Mouse (Mus musculus): Measurements from ENCODE around the gene Gcdh. TPM values are rescaled to one million over a fixed set of nuclear protein-coding genes. Genes with fewer than 3 reads are reported as not detected.

Gcdh gene
- polyA plus RNA-seq, 1 experiment from 2014 or later, result 36.2 TPM

DNA sequence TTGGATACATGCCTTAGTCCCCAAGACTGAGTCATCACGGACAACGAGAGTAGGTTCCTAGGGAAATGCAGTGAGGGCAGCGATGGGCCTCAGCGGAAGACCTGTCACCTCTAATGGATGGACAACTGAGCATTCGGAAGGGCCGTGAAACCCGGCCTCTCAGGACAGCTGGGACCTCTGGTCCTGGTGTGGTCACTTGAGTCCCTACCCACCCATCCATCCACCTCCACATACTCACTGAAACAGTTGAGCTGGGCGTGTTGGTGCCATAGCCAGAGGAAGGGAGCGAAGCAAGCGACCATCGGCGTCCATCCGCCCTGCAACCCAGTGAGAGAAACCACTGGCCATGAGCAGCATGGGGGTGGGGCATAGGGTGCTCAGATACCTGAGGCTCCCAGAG lies 36.9 kb upstream of the Gcdh start:
- H3K4me2 ChIP-seq, result no peak overlapping the region
- H3K9me3 ChIP-seq (replicated peaks; ENCODE audit: control insufficient read depth, low read length), result no peaks in the 10 kb centered on the region
- H3K9ac ChIP-seq (ENCODE audit: low read depth, low read length), result no peak overlapping the region
- H3K27ac ChIP-seq (ENCODE audit: low read depth, low read length), result no peak overlapping the region
- H3K4me3 ChIP-seq (ENCODE audit: low read depth, low read length), result no peak overlapping the region
- peaks cover 64% of the 10 kb centered on the region for H3K27me3 ChIP-seq (ENCODE audit: control insufficient read depth, insufficient read depth, low read length)
- H3K36me3 ChIP-seq (ENCODE audit: control insufficient read depth, insufficient read depth, low read length), result no peaks in the 10 kb centered on the region
- 76% methylated on average over 13 of the region's 13 CpGs for WGBS (ENCODE audit: insufficient replicate concordance)
- H3K4me1 ChIP-seq (ENCODE audit: control insufficient read depth, insufficient read depth, low read length), result peaks cover 12% of the 10 kb centered on the region
- ATAC-seq (replicated peaks; ENCODE audit: insufficient number of reproducible peaks, low FRiP score, low TSS enrichment), result no peak

DNA sequence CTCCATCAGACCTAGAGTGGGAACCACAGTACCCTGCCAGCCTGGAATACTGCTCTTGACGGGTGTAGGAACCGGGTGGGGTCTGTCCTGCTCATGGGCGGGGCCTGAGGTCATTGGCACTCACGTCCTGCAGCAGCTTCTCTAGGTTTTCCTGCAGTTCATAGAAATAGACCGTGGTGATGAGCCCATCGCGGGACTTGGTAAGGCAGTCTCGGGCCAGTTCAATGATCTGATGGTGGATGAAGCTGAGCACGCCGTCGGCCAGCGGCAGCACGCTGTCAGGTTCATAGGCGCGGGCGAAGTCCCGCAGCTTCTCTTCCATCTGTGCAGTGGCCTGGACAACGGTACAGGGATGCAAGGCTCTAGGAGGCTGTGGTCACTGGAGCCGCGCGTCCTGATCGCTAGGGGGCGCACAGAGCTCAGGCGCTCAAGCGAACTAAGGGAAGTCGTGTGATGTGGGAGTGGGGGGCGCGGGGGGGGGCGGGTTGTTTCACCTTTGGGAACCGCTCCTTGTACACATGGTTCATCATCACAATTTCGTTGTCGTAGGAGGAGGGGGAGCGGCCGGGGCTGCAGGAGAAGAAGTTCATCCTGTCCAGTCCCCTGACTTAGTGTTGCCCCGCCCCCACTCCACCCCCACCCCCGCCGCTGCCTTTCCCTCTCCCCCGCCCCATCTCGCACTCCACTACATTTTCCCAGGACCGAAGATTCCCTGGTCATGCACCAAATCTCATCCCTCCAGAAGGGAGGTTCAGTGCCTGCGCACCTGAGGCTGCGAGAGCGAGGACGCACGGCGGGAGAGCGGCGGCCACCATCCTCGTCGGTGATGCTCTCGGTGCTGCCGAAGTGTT lies 35.0 kb upstream of the Gcdh start:
- Histone ChIP-seq H3K4me3 (ENCODE audit: low read depth, low read length) (peak overlapping the region; percentile 35), H3K4me1 (ENCODE audit: control insufficient read depth, insufficient read depth, low read length) (peaks cover 4% of the 10 kb centered on the region; the same call in 1 of the 2 replicates), H3K9me3 (replicated peaks; ENCODE audit: control insufficient read depth, low read length) (no peaks in the 10 kb centered on the region), H3K27me3 (ENCODE audit: control insufficient read depth, insufficient read depth, low read length) (peaks cover 55% of the 10 kb centered on the region), H3K4me2 (peak overlapping the region; percentile 63), H3K9ac (ENCODE audit: low read depth, low read length) (no peak overlapping the region), H3K36me3 (ENCODE audit: control insufficient read depth, insufficient read depth, low read length) (no peaks in the 10 kb centered on the region), H3K27ac (ENCODE audit: low read depth, low read length) (no peak overlapping the region)
- no peak for ATAC-seq (replicated peaks; ENCODE audit: insufficient number of reproducible peaks, low FRiP score, low TSS enrichment)
- 5% methylated on average over 52 of the region's 52 CpGs for WGBS (ENCODE audit: insufficient replicate concordance)

GRCm38 (mm10) chr8:84927513-84927912 lies 33.8 kb upstream of the Gcdh start:
- H3K9me3 ChIP-seq (replicated peaks; ENCODE audit: control insufficient read depth, low read length), result no peaks in the 10 kb centered on the region
- 62% methylated on average over 1 of the region's 1 CpGs for WGBS (ENCODE audit: insufficient replicate concordance)
- H3K36me3 ChIP-seq (ENCODE audit: control insufficient read depth, insufficient read depth, low read length), result no peaks in the 10 kb centered on the region
- peaks cover 54% of the 10 kb centered on the region for H3K27me3 ChIP-seq (ENCODE audit: control insufficient read depth, insufficient read depth, low read length)
- no peak for ATAC-seq (replicated peaks; ENCODE audit: insufficient number of reproducible peaks, low FRiP score, low TSS enrichment)
- peaks cover 4% of the 10 kb centered on the region; the same call in 1 of the 2 replicates for H3K4me1 ChIP-seq (ENCODE audit: control insufficient read depth, insufficient read depth, low read length)
- H3K9ac ChIP-seq (ENCODE audit: low read depth, low read length), result no peak overlapping the region
- H3K4me2 ChIP-seq, result no peak overlapping the region
- H3K27ac ChIP-seq (ENCODE audit: low read depth, low read length), result no peak overlapping the region
- no peak overlapping the region for H3K4me3 ChIP-seq (ENCODE audit: low read depth, low read length)

DNA sequence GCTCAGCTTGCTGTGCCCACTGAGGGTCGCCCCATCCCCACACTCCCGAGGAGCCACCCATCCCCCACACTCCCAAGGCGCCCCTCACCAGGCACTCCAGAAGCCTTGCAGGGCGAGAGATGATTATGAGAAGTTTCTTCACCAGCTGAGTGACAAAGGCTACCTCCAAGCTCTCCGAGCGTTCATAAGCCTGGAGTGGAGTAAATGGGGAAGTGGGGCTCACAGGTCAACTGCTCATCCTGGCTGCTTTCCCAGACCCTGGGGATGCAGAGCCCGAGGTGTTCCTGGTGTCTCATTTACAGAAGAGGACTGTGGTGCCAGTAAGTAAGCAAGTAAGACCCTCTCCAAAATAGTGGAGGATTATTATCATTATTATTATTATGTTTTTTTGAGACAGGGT lies 31.8 kb upstream of the Gcdh start:
- 70% methylated on average over 7 of the region's 7 CpGs for WGBS (ENCODE audit: insufficient replicate concordance)
- Histone ChIP-seq H3K4me2 (no peak overlapping the region), H3K27me3 (ENCODE audit: control insufficient read depth, insufficient read depth, low read length) (peaks cover 45% of the 10 kb centered on the region)

DNA sequence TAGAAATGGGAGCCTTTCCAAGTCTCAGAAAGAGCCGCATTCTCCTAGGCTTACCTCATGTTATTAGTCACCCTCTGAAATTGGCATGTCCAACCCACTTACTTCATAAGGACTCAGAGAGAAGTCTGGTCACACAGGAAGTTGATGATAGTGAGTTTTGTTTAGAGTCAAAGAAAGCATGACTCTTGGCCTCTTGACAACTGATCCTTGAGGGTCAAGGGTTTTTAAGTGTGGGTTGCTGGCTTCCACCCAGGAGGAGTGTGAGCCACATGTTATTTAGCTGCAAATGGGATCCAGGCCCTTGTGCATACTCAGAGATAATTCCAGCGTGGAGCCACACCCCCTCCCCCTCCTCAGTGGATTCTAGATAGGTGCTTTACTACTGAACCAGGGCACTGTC lies 27.9 kb upstream of the Gcdh start:
- ATAC-seq (replicated peaks; ENCODE audit: insufficient number of reproducible peaks, low FRiP score, low TSS enrichment), result no peak
- Histone ChIP-seq H3K4me1 (ENCODE audit: control insufficient read depth, insufficient read depth, low read length) (no peaks in the 10 kb centered on the region), H3K36me3 (ENCODE audit: control insufficient read depth, insufficient read depth, low read length) (no peaks in the 10 kb centered on the region), H3K27ac (ENCODE audit: low read depth, low read length) (no peak overlapping the region), H3K4me3 (ENCODE audit: low read depth, low read length) (no peak overlapping the region), H3K9ac (ENCODE audit: low read depth, low read length) (no peak overlapping the region), H3K4me2 (no peak overlapping the region), H3K27me3 (ENCODE audit: control insufficient read depth, insufficient read depth, low read length) (peaks cover 47% of the 10 kb centered on the region), H3K9me3 (replicated peaks; ENCODE audit: control insufficient read depth, low read length) (no peaks in the 10 kb centered on the region)
- WGBS (ENCODE audit: insufficient replicate concordance), result 58% methylated on average over 2 of the region's 2 CpGs

More for the DNA sequence above, 31.8 kb upstream of the Gcdh start:
- Histone ChIP-seq H3K36me3 (ENCODE audit: control insufficient read depth, insufficient read depth, low read length) (no peaks in the 10 kb centered on the region), H3K9me3 (replicated peaks; ENCODE audit: control insufficient read depth, low read length) (no peaks in the 10 kb centered on the region), H3K9ac (ENCODE audit: low read depth, low read length) (no peak overlapping the region), H3K27ac (ENCODE audit: low read depth, low read length) (no peak overlapping the region), H3K4me3 (ENCODE audit: low read depth, low read length) (no peak overlapping the region), H3K4me1 (ENCODE audit: control insufficient read depth, insufficient read depth, low read length) (peaks cover 4% of the 10 kb centered on the region; the same call in 1 of the 2 replicates)
- ATAC-seq (replicated peaks; ENCODE audit: insufficient number of reproducible peaks, low FRiP score, low TSS enrichment), result no peak

DNA sequence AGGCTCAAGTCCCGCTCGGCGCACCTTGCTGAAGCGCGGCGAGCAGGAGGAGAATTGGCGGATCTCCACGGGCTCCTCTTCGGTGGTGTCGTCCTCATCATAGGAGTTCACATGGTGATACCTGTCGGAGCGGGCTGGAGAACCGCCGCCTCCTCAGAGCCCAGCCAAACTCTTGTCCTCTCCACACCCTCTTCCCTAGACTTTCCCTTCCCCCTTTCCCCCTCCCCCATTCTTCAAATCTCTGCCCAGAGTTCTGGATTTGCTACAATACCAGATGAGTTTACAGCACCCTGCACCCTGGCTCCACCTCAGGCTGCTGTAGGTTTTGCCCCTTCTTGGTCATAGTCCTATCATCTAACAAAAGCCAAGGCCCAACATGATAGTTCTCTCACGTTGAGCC lies 24.9 kb upstream of the Gcdh start:
- Histone ChIP-seq H3K27ac (ENCODE audit: low read depth, low read length) (no peak overlapping the region), H3K9ac (ENCODE audit: low read depth, low read length) (no peak overlapping the region), H3K36me3 (ENCODE audit: control insufficient read depth, insufficient read depth, low read length) (no peaks in the 10 kb centered on the region), H3K4me1 (ENCODE audit: control insufficient read depth, insufficient read depth, low read length) (no peaks in the 10 kb centered on the region), H3K27me3 (ENCODE audit: control insufficient read depth, insufficient read depth, low read length) (peaks cover 59% of the 10 kb centered on the region), H3K4me3 (ENCODE audit: low read depth, low read length) (no peak overlapping the region), H3K4me2 (no peak overlapping the region), H3K9me3 (replicated peaks; ENCODE audit: control insufficient read depth, low read length) (no peaks in the 10 kb centered on the region)
- no peak for ATAC-seq (replicated peaks; ENCODE audit: insufficient number of reproducible peaks, low FRiP score, low TSS enrichment)
- WGBS (ENCODE audit: insufficient replicate concordance), result 81% methylated on average over 15 of the region's 15 CpGs

DNA sequence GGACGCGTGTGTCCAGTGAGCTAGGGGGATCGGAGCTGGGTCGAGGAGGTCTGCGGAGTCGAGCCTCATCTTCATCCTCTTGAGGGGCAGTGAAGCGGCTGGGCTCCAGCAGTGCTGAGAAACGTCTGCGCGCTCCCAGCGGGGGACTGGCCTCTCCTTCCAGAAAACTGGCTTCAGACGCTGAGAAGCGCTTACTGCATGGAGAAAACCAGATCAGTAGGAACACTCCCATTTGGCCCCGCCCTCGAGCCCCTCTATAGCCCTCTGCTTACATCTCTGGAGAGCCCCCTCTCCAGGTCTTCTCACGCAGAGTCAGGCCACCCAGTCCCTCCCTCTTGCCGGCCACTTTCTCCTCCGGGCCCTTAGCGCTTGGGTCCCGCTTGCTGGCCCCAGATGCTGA lies 24.1 kb upstream of the Gcdh start:
- peaks cover 64% of the 10 kb centered on the region for H3K27me3 ChIP-seq (ENCODE audit: control insufficient read depth, insufficient read depth, low read length)
- no peak overlapping the region for H3K27ac ChIP-seq (ENCODE audit: low read depth, low read length)
- H3K4me2 ChIP-seq, result no peak overlapping the region; the same call in 1 of the 2 replicates
- no peaks in the 10 kb centered on the region for H3K9me3 ChIP-seq (replicated peaks; ENCODE audit: control insufficient read depth, low read length)
- no peak overlapping the region for H3K9ac ChIP-seq (ENCODE audit: low read depth, low read length)
- 20% methylated on average over 20 of the region's 20 CpGs for WGBS (ENCODE audit: insufficient replicate concordance)
- H3K4me3 ChIP-seq (ENCODE audit: low read depth, low read length), result no peak overlapping the region
- no peaks in the 10 kb centered on the region for H3K36me3 ChIP-seq (ENCODE audit: control insufficient read depth, insufficient read depth, low read length)
- H3K4me1 ChIP-seq (ENCODE audit: control insufficient read depth, insufficient read depth, low read length), result peaks cover under 1% of the 10 kb centered on the region
- ATAC-seq (replicated peaks; ENCODE audit: insufficient number of reproducible peaks, low FRiP score, low TSS enrichment), result no peak

- no peak overlapping the region for H3K9ac ChIP-seq (ENCODE audit: low read depth, low read length)
- no peak overlapping the region for H3K4me2 ChIP-seq
- no peak overlapping the region for H3K27ac ChIP-seq (ENCODE audit: low read depth, low read length)
- peaks cover 5% of the 10 kb centered on the region for H3K4me1 ChIP-seq (ENCODE audit: control insufficient read depth, insufficient read depth, low read length)
- 82% methylated on average over 8 of the region's 8 CpGs for WGBS (ENCODE audit: insufficient replicate concordance)
- no peaks in the 10 kb centered on the region for H3K36me3 ChIP-seq (ENCODE audit: control insufficient read depth, insufficient read depth, low read length)
- no peaks in the 10 kb centered on the region for H3K9me3 ChIP-seq (replicated peaks; ENCODE audit: control insufficient read depth, low read length)
- ATAC-seq (replicated peaks; ENCODE audit: insufficient number of reproducible peaks, low FRiP score, low TSS enrichment), result no peak
- H3K27me3 ChIP-seq (ENCODE audit: control insufficient read depth, insufficient read depth, low read length), result peaks cover 86% of the 10 kb centered on the region
- H3K4me3 ChIP-seq (ENCODE audit: low read depth, low read length), result no peak overlapping the region
Measured at GRCm38 (mm10) chr8:84915269-84915668, 21.5 kb upstream of the Gcdh start.

- Histone ChIP-seq H3K4me2 (peak overlapping the region; percentile 95), H3K4me3 (ENCODE audit: low read depth, low read length) (no peak overlapping the region), H3K9me3 (replicated peaks; ENCODE audit: control insufficient read depth, low read length) (no peaks in the 10 kb centered on the region), H3K4me1 (ENCODE audit: control insufficient read depth, insufficient read depth, low read length) (peaks cover 5% of the 10 kb centered on the region), H3K27ac (ENCODE audit: low read depth, low read length) (no peak overlapping the region), H3K27me3 (ENCODE audit: control insufficient read depth, insufficient read depth, low read length) (peaks cover 88% of the 10 kb centered on the region), H3K36me3 (ENCODE audit: control insufficient read depth, insufficient read depth, low read length) (no peaks in the 10 kb centered on the region), H3K9ac (ENCODE audit: low read depth, low read length) (no peak overlapping the region)
- 26% methylated on average over 4 of the region's 4 CpGs for WGBS (ENCODE audit: insufficient replicate concordance)
- ATAC-seq (replicated peaks; ENCODE audit: insufficient number of reproducible peaks, low FRiP score, low TSS enrichment), result no peak
Measured at GRCm38 (mm10) chr8:84913960-84914359, 20.2 kb upstream of the Gcdh start.
